Mouse (Mus musculus) MEL (cell line): ENCODE measurements around the gene Bclaf1. TPM values are rescaled to one million over a fixed set of nuclear protein-coding genes. Genes with fewer than 3 reads are reported as not detected.
A peak's percentile ranks its signal among the peaks of the same experiment; 100 is the strongest.

Source experiments
- DNase-seq: peaks from one replicate; pipeline ENCODE4 v3.0.0; 2011; ENCODE audit warnings: low read depth, low spot score
- H3K27ac ChIP-seq: 2 replicates; pipeline ENCODE4 v1.5.1; 2012; ENCODE audit warnings: low read depth, mild to moderate bottlenecking, control low read depth, low read length, moderate library complexity; ENCODE audit not compliant: control insufficient read depth
- H3K27me3 ChIP-seq, 2 experiments: fragments of 150-350 bp in 1 of 2; sonication (generic) in 1 of 2; 2 replicates each; pipeline ENCODE4 v1.6.1; 2012; ENCODE audit warnings: low read length in 2 of 2, mild to moderate bottlenecking in 2 of 2, improper control_type of control experiment in 1 of 2, moderate library complexity in 1 of 2; ENCODE audit not compliant: insufficient read depth in 2 of 2, control insufficient read depth in 1 of 2
- H3K36me3 ChIP-seq, 2 experiments: 2 replicates each; pipeline ENCODE4 v1.6.1; 2012 to 2014; ENCODE audit warnings: low read length in 2 of 2, improper control_type of control experiment in 1 of 2, inconsistent platforms in 1 of 2, mild to moderate bottlenecking in 1 of 2; ENCODE audit not compliant: insufficient read depth in 2 of 2, control insufficient read depth in 1 of 2
- H3K4me1 ChIP-seq, 2 experiments: fragments of 150-350 bp in 1 of 2; sonication (generic) in 1 of 2; 2 replicates each; pipeline ENCODE4 v1.6.1; 2012; ENCODE audit warnings: low read length in 2 of 2, improper control_type of control experiment in 1 of 2, mild to moderate bottlenecking in 1 of 2; ENCODE audit not compliant: insufficient read depth in 2 of 2, control insufficient read depth in 1 of 2
- H3K4me3 ChIP-seq, 2 experiments: fragments of 150-350 bp in 1 of 2; sonication (generic) in 1 of 2; 2 replicates each; pipeline ENCODE4 v1.5.1; 2012; ENCODE audit warnings: low read depth in 2 of 2, low read length in 2 of 2, mild to moderate bottlenecking in 2 of 2, moderate library complexity in 2 of 2, control low read depth in 1 of 2, improper control_type of control experiment in 1 of 2; ENCODE audit not compliant: control insufficient read depth in 1 of 2, insufficient read depth in 1 of 2
- H3K79me2 ChIP-seq: 2 replicates; pipeline ENCODE4 v1.6.1; 2012; ENCODE audit warnings: mild to moderate bottlenecking, low read length, moderate library complexity; ENCODE audit not compliant: control insufficient read depth, poor library complexity, insufficient read depth
- H3K9ac ChIP-seq: 2 replicates; pipeline ENCODE4 v1.6.1; 2012; ENCODE audit warnings: low read depth, mild to moderate bottlenecking, control low read depth, low read length, moderate library complexity; ENCODE audit not compliant: control insufficient read depth, poor library complexity, severe bottlenecking
- H3K9me3 ChIP-seq: fragments of 150-350 bp; sonication (generic); replicated peaks from 2 replicates; pipeline ENCODE4 v1.6.1; 2012; ENCODE audit warnings: mild to moderate bottlenecking, low read length, improper control_type of control experiment, moderate library complexity; ENCODE audit not compliant: insufficient read depth
- CTCF ChIP-seq, 3 experiments: IDR thresholded peaks in 2 of 3; conservative IDR thresholded peaks in 1 of 3; 2 replicates each; pipeline ENCODE4 v1.5.1; 2011 to 2012; ENCODE audit warnings: low read length in 3 of 3, low read depth in 2 of 3, mild to moderate bottlenecking in 2 of 3, improper control_type of control experiment in 1 of 3, inconsistent platforms in 1 of 3, mixed read lengths in 1 of 3, moderate library complexity in 1 of 3; ENCODE audit not compliant: control insufficient read depth in 1 of 3, insufficient read depth in 1 of 3, poor library complexity in 1 of 3, severe bottlenecking in 1 of 3
- E2F4 ChIP-seq: IDR thresholded peaks from 2 replicates; pipeline ENCODE4 v1.6.1; 2011; ENCODE audit warnings: low read depth, low read length, improper control_type of control experiment, borderline replicate concordance
- GATA1 ChIP-seq: IDR thresholded peaks from 2 replicates; pipeline ENCODE4 v1.6.1; 2011; ENCODE audit warnings: low read depth, low read length, improper control_type of control experiment
- JUND ChIP-seq: IDR thresholded peaks from 2 replicates; pipeline ENCODE4 v1.6.1; 2011; ENCODE audit warnings: low read depth, mild to moderate bottlenecking, improper control_type of control experiment, low read length
- KAT2A ChIP-seq: conservative IDR thresholded peaks from 2 replicates; pipeline ENCODE4 v1.6.1; 2012; ENCODE audit warnings: low read depth, low read length, improper control_type of control experiment, inconsistent platforms
- MAFK ChIP-seq: IDR thresholded peaks from 2 replicates; pipeline ENCODE4 v1.6.1; 2011; ENCODE audit warnings: low read depth, mild to moderate bottlenecking, low read length, improper control_type of control experiment, borderline replicate concordance
- MXI1 ChIP-seq: IDR thresholded peaks from 2 replicates; pipeline ENCODE4 v1.6.1; 2011; ENCODE audit warnings: mild to moderate bottlenecking, low read depth, low read length, improper control_type of control experiment
- MYB ChIP-seq: IDR thresholded peaks from 2 replicates; pipeline ENCODE4 v1.6.1; 2011; ENCODE audit warnings: mild to moderate bottlenecking, low read depth, low read length, improper control_type of control experiment
- NRF1 ChIP-seq: IDR thresholded peaks from 2 replicates; pipeline ENCODE4 v1.6.1; 2014; ENCODE audit warnings: low read depth, mild to moderate bottlenecking, inconsistent platforms, low read length, improper control_type of control experiment, moderate library complexity; ENCODE audit not compliant: poor library complexity, insufficient read depth, severe bottlenecking
- POLR2A ChIP-seq, 2 experiments: IDR thresholded peaks; 2 replicates each; pipeline ENCODE4 v1.6.1; 2011 to 2012; ENCODE audit warnings: low read length in 2 of 2, mild to moderate bottlenecking in 2 of 2, control low read depth in 1 of 2, improper control_type of control experiment in 1 of 2, low read depth in 1 of 2, moderate library complexity in 1 of 2; ENCODE audit not compliant: control insufficient read depth in 1 of 2, insufficient read depth in 1 of 2, poor library complexity in 1 of 2
- POLR2AphosphoS2 ChIP-seq: IDR thresholded peaks from 2 replicates; pipeline ENCODE4 v1.6.1; 2011; ENCODE audit warnings: low read length, improper control_type of control experiment
- SIN3A ChIP-seq: IDR thresholded peaks from 2 replicates; pipeline ENCODE4 v1.6.1; 2012; ENCODE audit warnings: low read length, improper control_type of control experiment, inconsistent platforms
- TBP ChIP-seq: IDR thresholded peaks from 2 replicates; pipeline ENCODE4 v1.8.0; 2011; ENCODE audit warnings: low read depth, low read length, improper control_type of control experiment
- TCF12 ChIP-seq: IDR thresholded peaks from 2 replicates; pipeline ENCODE4 v1.6.1; 2014; ENCODE audit warnings: low read depth, mild to moderate bottlenecking, inconsistent platforms, low read length, improper control_type of control experiment, moderate library complexity
- USF2 ChIP-seq, 2 experiments: IDR thresholded peaks; 2 replicates each; pipeline ENCODE4 v1.6.1; 2011 to 2012; ENCODE audit warnings: improper control_type of control experiment in 2 of 2, low read length in 2 of 2, borderline replicate concordance in 1 of 2, inconsistent platforms in 1 of 2, low read depth in 1 of 2, mild to moderate bottlenecking in 1 of 2; ENCODE audit not compliant: insufficient read depth in 1 of 2
- polyA plus RNA-seq, 2 experiments: library from polyadenylated mRNA; stranded (reverse) in 1 of 2; unstranded in 1 of 2; fragments of >175 nt in 1 of 2; fragments of >200 nt in 1 of 2; gene quantifications; 2 replicates each; pipeline versions ENCODE4 v1.2.1 to v1.2.4; 2012; ENCODE audit warnings: low replicate concordance in 2 of 2, low read depth in 1 of 2; ENCODE audit not compliant: insufficient read length in 2 of 2, insufficient read depth in 1 of 2, missing spikeins in 1 of 2
- total RNA-seq: library from RNA; depleted of rRNA; stranded (reverse); fragments of 300-350 nt; gene quantifications from 2 replicates; pipeline ENCODE4 v1.2.3, GENCODE M21; 2012

The Bclaf1 gene
- total and polyA plus RNA-seq, 3 experiments = 94.0 to 412 (median 171) TPM

- Histone ChIP-seq H3K27me3 (peaks cover 0 to 4% of the 10 kb centered on the region in 2 experiments; a peak in 3 of 4 replicates), H3K4me3 (no peak overlapping the region), H3K36me3 (no peaks in the 10 kb centered on the region), H3K79me2 (no peaks in the 10 kb centered on the region), H3K27ac (no peak overlapping the region), H3K9me3 (no peaks in the 10 kb centered on the region), H3K4me1 (no peaks in the 10 kb centered on the region), H3K9ac (no peak overlapping the region)
- DNase-seq = no peak
- TF ChIP-seq USF2 (IDR thresholded peaks at IDR 0.05; ENCODE audit: borderline replicate concordance in 1 of 2, insufficient read depth in 1 of 2, low read depth in 1 of 2, low read length in 2 of 2) = no peak
These were observed 68.5 kb downstream of the Bclaf1 start for GRCm38 (mm10) chr10:20380798-20381197.

- no peak overlapping the region for H3K4me3 ChIP-seq
- no peaks in the 10 kb centered on the region for H3K79me2 ChIP-seq
- no peak for DNase-seq
- no peaks in the 10 kb centered on the region for H3K4me1 ChIP-seq
- no peaks in the 10 kb centered on the region for H3K36me3 ChIP-seq
- TF ChIP-seq SIN3A (no peak), JUND (no peak), TBP (0 out of 2 replicates have a peak, but pooled peaks have one; percentile 23)
- no peak overlapping the region for H3K27ac ChIP-seq
- H3K9me3 ChIP-seq = no peaks in the 10 kb centered on the region
- H3K9ac ChIP-seq = no peak overlapping the region
- H3K27me3 ChIP-seq = peaks cover 0 to 4% of the 10 kb centered on the region in 2 experiments; a peak in 3 of 4 replicates
These were observed 69.1 kb downstream of the Bclaf1 start for GRCm38 (mm10) chr10:20381352-20381751.

- H3K4me1 ChIP-seq = no peaks in the 10 kb centered on the region
- no peak overlapping the region for H3K27ac ChIP-seq
- H3K9me3 ChIP-seq = no peaks in the 10 kb centered on the region
- peaks cover 2 to 4% of the 10 kb centered on the region in 2 experiments; a peak in 3 of 4 replicates for H3K27me3 ChIP-seq
- TF ChIP-seq TCF12 (no peak), NRF1 (no peak), POLR2A (IDR thresholded peaks at IDR 0.05; ENCODE audit: control insufficient read depth in 1 of 2, insufficient read depth in 1 of 2, low read depth in 1 of 2, low read length in 2 of 2, poor library complexity in 1 of 2) (no peak), CTCF (IDR thresholded peaks at IDR 0.05 in 2 of 3, conservative IDR thresholded peaks at IDR 0.05 in 1 of 3; ENCODE audit: control insufficient read depth in 1 of 3, insufficient read depth in 1 of 3, low read depth in 2 of 3, low read length in 3 of 3, poor library complexity in 1 of 3, severe bottlenecking in 1 of 3) (no peak), MYB (no peak), GATA1 (no peak), MAFK (no peak), KAT2A (no peak), E2F4 (no peak), MXI1 (no peak), POLR2AphosphoS2 (no peak)
- no peaks in the 10 kb centered on the region for H3K36me3 ChIP-seq
- no peaks in the 10 kb centered on the region for H3K79me2 ChIP-seq
- no peak overlapping the region for H3K4me3 ChIP-seq
- H3K9ac ChIP-seq = no peak overlapping the region
- DNase-seq = no peak
These were observed 70.6 kb downstream of the Bclaf1 start for GRCm38 (mm10) chr10:20382807-20383419.
